Mouse (Mus musculus) forebrain, embryonic 13.5 days (tissue): Measurements from ENCODE around the gene Epha1. TPM values are rescaled to one million over a fixed set of nuclear protein-coding genes. Genes with fewer than 3 reads are reported as not detected.

Experiments used
- ATAC-seq: fragments of 200-750 bp; cut with Nextera tagmentation; 2 replicates; pipeline ENCODE4 v1.8.0; 2017
- H3K27ac ChIP-seq: fragments of 300-500 bp; sonication (generic); 2 replicates; pipeline ENCODE4 v1.5.1; 2015; ENCODE audit warnings: inconsistent platforms, mild to moderate bottlenecking, moderate library complexity
- H3K27me3 ChIP-seq: fragments of 300-500 bp; sonication (generic); 2 replicates; pipeline ENCODE4 v1.6.1; 2015; ENCODE audit warnings: mild to moderate bottlenecking, inconsistent platforms
- H3K36me3 ChIP-seq: fragments of 300-500 bp; sonication (generic); 2 replicates; pipeline ENCODE4 v1.6.1; 2015; ENCODE audit warnings: mild to moderate bottlenecking, inconsistent platforms; ENCODE audit not compliant: poor library complexity, severe bottlenecking
- H3K4me1 ChIP-seq: fragments of 300-500 bp; sonication (generic); 2 replicates; pipeline ENCODE4 v1.6.1; 2015; ENCODE audit warnings: inconsistent platforms
- H3K4me2 ChIP-seq: fragments of 300-500 bp; sonication (generic); 2 replicates; pipeline ENCODE4 v1.6.1; 2015; ENCODE audit warnings: inconsistent platforms, mild to moderate bottlenecking, moderate library complexity
- H3K4me3 ChIP-seq: fragments of 300-500 bp; sonication (generic); 2 replicates; pipeline ENCODE4 v1.5.1; 2015; ENCODE audit warnings: mild to moderate bottlenecking, inconsistent platforms
- H3K9ac ChIP-seq: fragments of 300-500 bp; sonication (generic); 2 replicates; pipeline ENCODE4 v1.6.1; 2015; ENCODE audit warnings: mild to moderate bottlenecking, inconsistent platforms
- H3K9me3 ChIP-seq: fragments of 300-500 bp; sonication (generic); replicated peaks from 2 replicates; pipeline ENCODE4 v1.6.1; 2016; ENCODE audit warnings: inconsistent platforms
- WGBS: fragments of 180-500 bp; shearing (Covaris S2); methylation state at CpG from one replicate; pipeline ENCODE4 v1.1.7; 2015; 5-methylcytosine and 5-hydroxymethylcytosine counted together
- polyA plus RNA-seq: library from polyadenylated mRNA; unstranded; fragments of >200 nt; fragmentation: Nextera tagmentation; extraction: Ambion mirVana; gene quantifications from 2 replicates; pipeline ENCODE4 v1.2.1, GENCODE M21; 2015

The Epha1 gene
- polyA plus RNA-seq, 1 experiment from 2014 or later = 0.28 TPM

DNA sequence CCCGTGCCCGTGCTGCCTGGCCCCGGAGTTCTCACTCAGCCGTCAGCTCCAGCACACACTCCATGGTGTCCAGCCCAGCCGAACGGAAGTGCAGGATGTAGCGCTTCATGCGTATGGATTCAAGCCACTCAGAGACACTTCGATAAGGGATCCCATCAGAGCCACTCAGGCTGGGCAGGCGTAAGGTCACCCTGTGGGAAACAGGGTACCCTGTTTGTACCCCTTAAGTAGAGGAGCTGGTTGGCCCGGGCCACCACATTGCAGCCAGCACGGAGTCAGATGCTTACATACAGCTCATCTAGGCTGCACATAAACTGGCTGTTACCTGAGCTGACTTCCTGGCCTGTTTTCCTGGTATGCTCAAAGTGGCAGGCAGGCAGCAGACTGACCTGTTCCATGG is 14.2 kb downstream of the Epha1 start:
- Histone ChIP-seq H3K4me2 (no peak overlapping the region), H3K9ac (no peak overlapping the region), H3K27ac (no peak overlapping the region), H3K27me3 (no peaks in the 10 kb centered on the region), H3K4me1 (peaks cover 12% of the 10 kb centered on the region), H3K36me3 (peaks cover 64% of the 10 kb centered on the region), H3K4me3 (no peak overlapping the region), H3K9me3 (no peaks in the 10 kb centered on the region)
- no peak for ATAC-seq
- WGBS = 93% methylated on average over 12 of the region's 12 CpGs

DNA sequence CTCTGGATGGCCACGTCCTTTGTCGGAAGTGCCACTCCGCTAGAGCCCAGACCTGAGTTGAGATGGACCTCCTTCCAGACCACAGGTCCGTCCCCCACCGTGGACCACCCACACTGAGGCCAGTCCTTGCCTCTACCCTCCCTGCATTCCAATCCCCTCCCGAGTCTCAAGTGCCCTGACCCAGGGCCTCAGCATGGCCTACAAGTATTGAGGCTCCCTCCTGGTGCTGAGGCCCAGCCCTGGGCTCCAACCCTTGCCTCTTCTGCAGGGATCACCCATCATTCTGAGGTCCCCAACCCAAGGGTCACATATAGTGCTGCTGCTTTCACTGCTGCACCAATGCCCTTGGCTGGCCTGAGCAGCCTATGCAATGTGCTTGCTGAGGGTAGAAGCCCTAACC is 15.2 kb downstream of the Epha1 start:
- 68% methylated on average over 6 of the region's 6 CpGs for WGBS
- no peak for ATAC-seq
- Histone ChIP-seq H3K9me3 (no peaks in the 10 kb centered on the region), H3K9ac (no peak overlapping the region), H3K4me1 (peaks cover 21% of the 10 kb centered on the region), H3K4me3 (no peak overlapping the region), H3K36me3 (peaks cover 71% of the 10 kb centered on the region), H3K27ac (no peak overlapping the region), H3K4me2 (no peak overlapping the region), H3K27me3 (no peaks in the 10 kb centered on the region)

DNA sequence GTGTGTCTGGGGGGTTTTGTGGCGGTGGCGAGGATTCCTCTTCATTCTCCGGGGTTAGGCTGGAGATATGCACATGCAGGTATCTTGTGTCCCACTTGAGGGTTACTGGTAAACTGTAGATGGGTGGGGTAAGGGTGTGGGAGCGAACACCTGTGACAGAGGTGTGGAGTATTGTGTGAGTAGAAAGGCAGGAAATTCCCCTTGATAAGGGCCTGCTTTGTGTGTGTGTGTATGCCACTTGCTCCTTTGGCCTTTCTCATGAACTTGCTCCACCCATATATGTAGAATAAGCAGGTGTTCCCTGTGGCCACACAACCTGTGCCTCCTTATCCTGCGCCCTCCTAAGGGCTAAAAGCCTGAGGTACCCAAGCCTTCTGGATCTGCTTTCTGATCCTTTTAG is 16.2 kb downstream of the Epha1 start:
- WGBS = 92% methylated on average over 5 of the region's 5 CpGs
- Histone ChIP-seq H3K27ac (no peak overlapping the region), H3K9ac (no peak overlapping the region), H3K27me3 (no peaks in the 10 kb centered on the region), H3K4me3 (no peak overlapping the region), H3K9me3 (no peaks in the 10 kb centered on the region), H3K36me3 (peaks cover 79% of the 10 kb centered on the region), H3K4me1 (peaks cover 25% of the 10 kb centered on the region), H3K4me2 (no peak overlapping the region)
- ATAC-seq = no peak

DNA sequence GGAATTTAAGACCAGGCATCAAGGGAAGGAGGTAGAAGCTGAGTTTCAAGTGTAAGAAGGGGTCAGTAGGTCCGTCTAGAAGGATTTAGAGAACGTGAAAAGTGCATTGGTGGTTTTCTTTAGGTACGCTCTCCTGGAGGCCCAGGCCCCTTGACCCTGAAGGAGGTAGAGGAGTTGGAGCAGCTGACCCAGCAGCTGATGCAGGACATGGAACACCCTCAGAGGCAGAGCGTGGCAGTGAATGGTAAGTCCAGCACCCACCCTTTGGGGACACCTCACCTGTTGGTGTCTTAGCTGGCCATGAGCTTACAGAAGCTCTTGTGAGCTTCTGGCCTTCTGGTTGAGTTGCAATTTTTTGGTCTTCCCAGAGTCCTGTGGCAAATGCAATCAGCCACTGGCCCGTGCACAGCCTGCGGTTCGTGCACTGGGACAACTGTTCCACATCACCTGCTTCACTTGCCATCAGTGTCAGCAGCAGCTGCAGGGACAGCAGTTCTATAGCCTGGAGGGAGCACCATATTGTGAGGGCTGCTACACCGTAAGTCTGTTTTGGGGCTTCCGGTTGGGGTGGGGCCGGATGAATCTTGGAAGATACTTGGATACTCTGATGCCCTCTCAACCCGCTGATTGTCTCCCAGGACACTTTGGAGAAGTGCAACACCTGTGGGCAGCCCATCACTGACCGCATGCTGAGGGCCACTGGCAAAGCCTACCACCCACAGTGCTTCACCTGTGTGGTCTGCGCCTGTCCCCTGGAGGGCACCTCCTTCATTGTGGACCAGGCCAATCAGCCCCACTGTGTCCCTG is 17.1 kb downstream of the Epha1 start:
- no peak overlapping the region for H3K4me2 ChIP-seq
- H3K4me1 ChIP-seq = peaks cover 34% of the 10 kb centered on the region
- no peak for ATAC-seq
- WGBS = 92% methylated on average over 13 of the region's 13 CpGs
- peaks cover 79% of the 10 kb centered on the region for H3K36me3 ChIP-seq
- no peak overlapping the region for H3K27ac ChIP-seq
- H3K4me3 ChIP-seq = no peak overlapping the region
- no peak overlapping the region for H3K9ac ChIP-seq
- no peaks in the 10 kb centered on the region for H3K27me3 ChIP-seq
- no peaks in the 10 kb centered on the region for H3K9me3 ChIP-seq

DNA sequence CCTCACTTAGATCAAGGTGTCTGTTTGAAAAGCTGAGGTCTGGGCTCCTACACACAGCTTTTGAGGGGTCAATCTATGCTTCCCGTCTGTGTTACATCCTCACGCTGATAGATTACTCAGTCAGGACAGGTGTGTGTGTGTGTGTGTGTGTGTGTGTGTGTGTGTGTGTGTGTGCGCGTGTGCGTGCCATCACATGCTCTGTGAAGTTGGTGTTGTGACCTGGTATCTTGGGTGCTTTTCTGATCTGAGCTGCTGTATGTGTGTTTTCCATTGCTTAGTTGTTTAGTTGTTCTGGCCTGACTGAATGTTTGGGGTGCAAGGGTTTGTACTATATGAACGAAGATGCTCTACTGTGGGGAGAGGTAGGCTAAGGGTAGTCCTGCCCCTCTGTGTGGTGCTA is 17.7 kb downstream of the Epha1 start:
- Histone ChIP-seq H3K4me3 (no peak overlapping the region), H3K9me3 (no peaks in the 10 kb centered on the region), H3K36me3 (peaks cover 73% of the 10 kb centered on the region), H3K27me3 (no peaks in the 10 kb centered on the region), H3K4me1 (peaks cover 40% of the 10 kb centered on the region), H3K27ac (no peak overlapping the region), H3K9ac (no peak overlapping the region), H3K4me2 (no peak overlapping the region)
- 90% methylated on average over 6 of the region's 6 CpGs for WGBS
- no peak for ATAC-seq

DNA sequence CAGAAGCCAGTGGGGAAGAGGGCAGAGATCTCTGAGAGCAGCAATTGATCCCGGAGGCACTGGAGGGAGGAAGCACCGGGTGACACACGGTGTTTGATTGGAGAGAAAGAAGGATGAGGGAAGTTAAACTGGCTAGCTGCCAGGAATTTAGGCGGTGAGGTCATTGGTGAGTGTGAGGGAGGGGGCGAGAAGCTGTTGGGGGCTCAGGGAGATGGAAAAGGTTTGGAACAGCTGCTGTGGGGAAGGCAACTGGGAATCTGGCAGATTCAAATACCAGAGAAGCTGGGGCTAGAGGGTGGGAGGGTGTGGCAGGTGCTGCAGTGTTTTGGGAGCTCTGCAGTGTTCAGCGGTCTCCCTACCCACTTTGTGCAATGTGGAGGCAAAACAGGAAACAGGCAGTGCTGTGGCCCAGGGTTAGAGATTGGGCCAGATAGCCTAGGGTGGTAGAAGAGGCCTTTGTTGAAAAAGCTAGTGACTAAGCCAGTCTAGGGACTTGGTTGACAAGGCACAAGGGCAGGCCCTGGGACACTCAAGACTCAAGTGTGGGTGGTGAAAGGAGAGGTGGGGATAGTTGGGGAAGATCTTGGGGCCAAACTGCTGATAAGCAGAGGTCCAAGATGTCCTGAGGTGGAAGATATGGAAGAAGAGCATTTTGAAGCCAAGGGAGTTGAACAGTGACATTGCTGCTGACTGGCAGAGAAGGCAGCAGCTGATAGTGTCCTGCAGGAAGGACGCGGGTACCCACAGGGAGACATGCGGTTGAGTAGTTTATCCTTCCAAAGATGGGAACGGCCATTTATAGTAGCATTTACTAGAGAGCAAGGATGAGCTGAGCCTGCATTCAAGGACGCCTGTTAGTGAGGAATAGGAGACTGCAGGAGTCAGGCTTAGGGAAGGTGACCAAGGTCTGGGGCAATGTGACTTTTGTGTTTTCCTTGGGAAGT is 18.7 kb downstream of the Epha1 start:
- Histone ChIP-seq H3K9me3 (no peaks in the 10 kb centered on the region), H3K9ac (no peak overlapping the region; the same call in 1 of the 2 replicates), H3K4me2 (no peak overlapping the region), H3K36me3 (peaks cover 62% of the 10 kb centered on the region), H3K27me3 (no peaks in the 10 kb centered on the region), H3K4me3 (no peak overlapping the region), H3K4me1 (peaks cover 41% of the 10 kb centered on the region), H3K27ac (peak overlapping the region; percentile 14; the same call in 1 of the 2 replicates)
- WGBS = 49% methylated on average over 11 of the region's 11 CpGs
- ATAC-seq = no peak

DNA sequence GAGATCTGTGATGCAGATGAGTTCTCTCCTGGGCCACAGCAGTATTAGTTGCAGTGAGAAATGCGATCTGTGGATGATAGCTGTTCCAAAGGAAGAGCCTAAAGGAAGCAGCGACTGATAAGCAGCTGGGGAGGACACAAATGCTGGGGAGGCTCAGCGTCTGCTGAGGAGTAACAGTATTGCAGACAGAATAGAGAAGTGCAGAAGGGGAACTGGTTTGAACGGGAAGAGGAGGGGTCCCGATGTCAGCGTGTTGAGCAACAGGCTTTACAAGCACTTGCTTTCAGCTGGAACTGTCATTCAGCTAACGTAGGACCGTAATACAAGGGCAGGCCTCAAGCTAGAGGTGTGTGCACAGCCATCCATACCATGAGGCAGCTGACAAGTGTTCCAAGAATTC is 19.9 kb downstream of the Epha1 start:
- H3K36me3 ChIP-seq = peaks cover 51% of the 10 kb centered on the region
- no peak overlapping the region for H3K9ac ChIP-seq
- H3K4me3 ChIP-seq = no peak overlapping the region
- H3K4me2 ChIP-seq = no peak overlapping the region
- peaks cover 46% of the 10 kb centered on the region for H3K4me1 ChIP-seq
- H3K9me3 ChIP-seq = no peaks in the 10 kb centered on the region
- H3K27ac ChIP-seq = no peak overlapping the region
- no peaks in the 10 kb centered on the region for H3K27me3 ChIP-seq
- no peak for ATAC-seq
- WGBS = 89% methylated on average over 8 of the region's 8 CpGs

DNA sequence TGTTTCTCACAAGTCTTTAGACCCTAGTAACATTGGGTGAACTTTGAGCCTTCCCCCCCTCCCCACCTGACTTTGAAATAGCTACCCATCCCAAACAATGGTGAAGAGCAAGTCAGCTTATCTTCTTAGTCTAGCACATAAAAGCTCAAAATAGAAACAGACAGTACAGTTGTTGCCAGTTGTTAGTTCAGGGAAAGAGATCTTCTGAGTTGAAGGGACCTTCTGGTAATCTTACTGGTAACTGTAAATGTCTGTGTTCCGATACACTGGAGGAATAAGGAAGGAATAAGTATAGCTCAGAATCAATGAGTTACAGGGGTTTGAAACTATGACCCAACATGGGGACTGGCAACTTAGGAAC is 20.6 kb downstream of the Epha1 start:
- Histone ChIP-seq H3K27me3 (no peaks in the 10 kb centered on the region), H3K9ac (no peak overlapping the region), H3K4me1 (peaks cover 46% of the 10 kb centered on the region), H3K4me2 (no peak overlapping the region), H3K9me3 (no peaks in the 10 kb centered on the region), H3K36me3 (peaks cover 44% of the 10 kb centered on the region), H3K27ac (no peak overlapping the region), H3K4me3 (no peak overlapping the region)
- 93% methylated on average over 1 of the region's 1 CpGs for WGBS
- ATAC-seq = no peak

DNA sequence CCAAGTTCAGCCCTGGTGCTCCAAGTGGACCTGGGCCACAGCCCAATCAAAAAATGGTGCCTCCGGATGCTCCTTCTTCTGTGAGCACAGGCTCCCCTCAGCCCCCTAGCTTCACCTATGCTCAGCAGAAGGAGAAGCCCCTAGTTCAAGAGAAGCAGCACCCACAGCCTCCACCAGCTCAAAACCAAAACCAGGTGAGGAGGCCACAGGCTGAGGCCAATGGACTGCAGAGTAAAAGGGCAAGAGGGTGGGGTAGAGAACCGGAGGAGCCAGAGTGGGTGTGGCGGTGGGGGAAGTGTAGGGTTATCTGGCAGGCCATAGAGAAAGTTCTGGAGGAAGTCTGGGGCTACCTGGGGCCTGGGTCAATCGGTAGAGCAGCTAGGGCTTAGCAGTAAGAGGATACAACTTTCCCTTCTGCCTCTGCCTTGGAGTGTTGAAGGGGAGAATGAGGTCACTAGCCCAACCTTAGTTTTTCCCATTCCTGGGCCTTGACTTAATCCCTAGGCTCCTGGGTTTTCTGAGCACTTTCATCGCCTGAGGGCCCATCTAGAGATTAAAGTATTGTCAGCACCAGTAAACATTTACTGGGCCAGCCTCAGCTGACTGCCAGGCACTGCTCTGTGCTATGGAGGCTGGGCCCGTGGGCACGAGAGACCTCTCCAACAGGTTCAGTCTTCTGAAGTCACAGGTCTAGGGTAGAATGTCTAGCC is 21.1 kb downstream of the Epha1 start:
- no peak overlapping the region for H3K9ac ChIP-seq
- peaks cover 38% of the 10 kb centered on the region for H3K36me3 ChIP-seq
- no peak overlapping the region for H3K4me3 ChIP-seq
- H3K4me2 ChIP-seq = peak overlapping the region; percentile 90; the same call in 1 of the 2 replicates
- WGBS = 84% methylated on average over 7 of the region's 7 CpGs
- no peaks in the 10 kb centered on the region for H3K9me3 ChIP-seq
- no peak overlapping the region for H3K27ac ChIP-seq
- peaks cover 46% of the 10 kb centered on the region for H3K4me1 ChIP-seq
- ATAC-seq = no peak
- no peaks in the 10 kb centered on the region for H3K27me3 ChIP-seq

DNA sequence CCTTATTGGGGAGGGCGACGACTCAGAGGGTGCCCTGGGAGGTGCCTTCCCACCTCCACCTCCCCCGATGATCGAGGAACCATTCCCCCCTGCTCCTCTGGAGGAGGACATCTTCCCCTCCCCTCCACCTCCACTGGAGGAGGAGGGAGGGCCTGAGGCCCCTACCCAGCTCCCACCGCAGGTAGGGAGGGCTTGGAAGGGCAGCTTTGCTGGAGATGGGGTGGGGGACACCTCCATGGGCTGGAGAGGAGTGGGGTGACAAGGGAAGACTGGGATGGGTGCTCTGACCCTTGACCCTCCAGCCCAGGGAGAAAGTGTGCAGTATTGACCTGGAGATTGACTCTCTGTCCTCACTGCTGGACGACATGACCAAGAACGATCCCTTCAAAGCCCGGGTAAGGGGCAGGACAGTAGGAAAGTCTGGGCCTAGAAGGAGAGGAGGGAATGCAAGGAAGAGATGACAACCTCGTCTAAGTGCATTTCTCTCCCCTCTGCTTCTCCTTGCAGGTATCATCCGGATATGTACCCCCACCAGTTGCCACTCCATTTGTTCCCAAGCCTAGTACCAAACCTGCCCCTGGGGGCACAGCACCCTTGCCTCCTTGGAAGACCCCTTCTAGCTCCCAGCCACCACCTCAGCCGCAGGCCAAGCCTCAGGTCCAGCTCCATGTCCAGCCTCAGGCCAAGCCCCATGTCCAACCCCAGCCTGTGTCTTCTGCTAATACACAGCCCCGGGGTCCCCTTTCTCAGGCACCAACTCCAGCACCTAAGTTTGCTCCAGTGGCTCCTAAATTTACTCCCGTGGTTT is 21.9 kb downstream of the Epha1 start:
- Histone ChIP-seq H3K9me3 (no peaks in the 10 kb centered on the region), H3K36me3 (peaks cover 31% of the 10 kb centered on the region), H3K27ac (no peak overlapping the region), H3K4me2 (peak overlapping the region; percentile 90), H3K27me3 (no peaks in the 10 kb centered on the region), H3K4me3 (peak overlapping the region; percentile 77), H3K4me1 (peaks cover 46% of the 10 kb centered on the region), H3K9ac (peak overlapping the region; percentile 78)
- 42% methylated on average over 13 of the region's 13 CpGs for WGBS
- ATAC-seq = no peak
